Mouse (Mus musculus): ENCODE data around the gene Ugp2.

Ugp2 gene

GRCm38 (mm10) chr11:21371122-21371806 is at the start of gene Ugp2:
Gene Ugp2 (minus strand): TSS chr11:21371201.
- in situ Hi-C loops (cut with MboI), result no loop called here

GRCm38 (mm10) chr11:21414911-21415381 is 43.9 kb upstream of the Ugp2 start:
- in situ Hi-C loops (cut with MboI), result no loop called here

GRCm38 (mm10) chr11:21406668-21407067 is 35.7 kb upstream of the Ugp2 start:
- in situ Hi-C loops (cut with MboI), result no loop called here

GRCm38 (mm10) chr11:21406141-21406540 is 35.1 kb upstream of the Ugp2 start:
- in situ Hi-C loops (cut with MboI), result no loop called here

GRCm38 (mm10) chr11:21403877-21404276 is 32.9 kb upstream of the Ugp2 start:
- in situ Hi-C loops (cut with MboI), result no loop called here

DNA sequence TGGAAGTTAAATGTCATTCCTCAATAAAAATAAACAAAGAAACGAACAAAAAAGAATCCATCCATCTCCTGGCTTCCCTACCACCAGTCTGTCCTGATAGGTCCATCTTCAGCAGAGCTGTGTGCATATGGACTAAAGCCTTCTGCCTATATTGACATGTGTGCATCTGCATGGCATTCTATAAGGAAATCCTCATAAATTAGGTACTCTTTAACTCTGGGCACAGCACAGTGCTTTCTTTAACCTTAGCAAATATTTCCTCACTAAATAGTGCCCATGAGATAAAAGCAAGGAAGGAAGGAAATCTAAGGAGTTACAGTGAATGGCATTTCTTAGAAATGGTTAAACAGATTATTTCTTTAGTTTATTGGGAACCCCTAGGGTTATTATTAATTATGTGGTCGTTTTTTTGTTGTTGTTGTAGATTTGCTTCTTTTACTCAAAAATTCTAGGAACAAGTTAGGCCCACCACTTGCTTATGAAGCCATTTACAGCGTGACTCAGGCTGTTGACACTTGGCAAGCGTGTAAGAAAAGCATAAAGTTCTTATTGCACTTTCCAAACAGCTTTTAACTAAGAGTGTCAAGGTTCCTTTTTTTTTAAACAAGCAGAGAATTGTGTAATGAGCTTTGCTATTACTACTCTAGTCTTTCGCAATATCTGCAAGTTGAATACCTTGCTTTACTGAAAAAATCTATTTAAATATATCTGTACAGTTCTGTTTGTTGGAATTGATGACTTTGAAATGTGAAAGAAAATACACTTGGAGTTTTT is 31.7 kb upstream of the Ugp2 start:
- in situ Hi-C loops (cut with MboI), result no loop called here

DNA sequence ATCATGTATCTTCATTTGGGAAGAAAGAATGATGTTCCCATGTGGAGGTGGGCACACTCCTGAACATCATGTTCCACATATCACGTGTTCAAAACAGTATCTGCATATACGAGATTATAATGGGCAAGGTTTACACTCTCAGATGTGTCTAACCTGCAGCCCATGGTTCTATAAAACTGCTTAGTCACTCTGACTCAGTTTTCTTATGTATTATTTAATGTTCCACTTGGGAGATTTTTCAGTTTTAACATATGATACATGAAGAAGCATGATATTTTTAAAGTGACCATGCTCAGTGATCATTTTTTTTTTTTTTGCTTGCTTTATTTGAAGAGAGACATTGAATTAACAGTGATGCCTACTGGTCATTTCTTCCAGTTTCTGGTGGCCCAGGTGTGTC is 30.2 kb upstream of the Ugp2 start:
- in situ Hi-C loops (cut with MboI), result no loop called here

DNA sequence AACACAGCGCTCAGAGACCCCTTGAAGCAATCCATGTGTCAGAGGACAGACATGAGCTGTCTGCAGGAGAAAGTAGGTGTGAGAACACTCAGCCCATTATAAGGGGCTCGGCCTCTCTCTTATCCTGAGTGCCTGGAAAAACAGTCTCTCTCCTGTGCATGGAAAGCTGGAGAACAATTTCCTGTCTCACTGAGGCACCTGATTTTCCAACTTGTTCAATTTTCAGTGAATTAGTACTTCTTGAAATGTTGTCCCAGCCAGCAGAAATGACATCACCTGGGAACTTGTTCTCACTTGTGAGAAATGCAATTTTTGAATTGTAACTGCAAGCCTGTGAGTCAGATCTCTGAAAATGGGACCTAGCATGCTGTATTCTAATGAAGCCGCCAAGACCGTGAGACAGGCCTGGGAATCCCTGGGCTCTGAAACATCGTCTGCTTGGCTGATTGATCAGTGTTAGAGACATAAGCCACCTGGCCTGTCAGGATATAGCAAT is 28.2 kb upstream of the Ugp2 start:
- in situ Hi-C loops (cut with MboI), result no loop called here

DNA sequence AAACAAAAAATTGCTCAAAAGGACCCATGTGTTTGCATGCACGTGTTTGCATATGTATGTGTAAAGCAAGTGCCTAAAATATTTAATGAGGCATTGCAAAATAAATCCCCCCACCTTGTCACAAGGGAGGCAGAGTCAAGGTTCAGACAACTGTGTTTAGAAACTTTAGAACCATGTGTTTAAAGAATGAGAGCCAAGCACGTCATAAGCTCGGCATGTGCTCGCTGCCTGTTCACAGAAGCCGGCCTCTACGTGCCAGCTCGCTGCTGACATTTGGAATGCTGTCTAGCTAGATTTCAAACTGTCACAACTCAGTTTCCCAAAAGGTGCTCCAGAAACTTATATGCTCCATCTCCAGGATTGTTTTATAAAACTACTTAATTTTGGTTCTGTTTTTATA is 27.5 kb upstream of the Ugp2 start:
- in situ Hi-C loops (cut with MboI), result no loop called here

DNA sequence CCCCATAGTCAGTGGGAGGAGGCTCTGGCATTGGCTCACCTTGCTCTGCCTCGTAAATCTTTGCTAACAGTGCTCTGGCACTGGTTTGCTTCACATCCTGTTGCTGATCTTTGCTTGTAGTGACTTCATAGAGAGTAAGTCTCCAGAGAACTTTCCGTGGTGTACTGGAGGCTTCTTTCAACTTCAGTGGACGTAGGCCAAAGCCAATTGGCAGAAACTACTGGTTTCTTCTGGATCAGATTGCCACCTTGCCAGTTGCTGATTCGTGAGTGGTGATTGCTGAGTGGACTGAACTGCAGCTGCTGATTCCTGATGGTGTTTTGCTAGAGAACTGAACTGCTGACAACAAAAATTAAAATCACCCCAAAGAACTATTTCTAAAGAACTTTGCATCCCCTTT is 15.8 kb upstream of the Ugp2 start:
- in situ Hi-C loops (cut with MboI), result no loop called here

GRCm38 (mm10) chr11:21374096-21374495 is 3.1 kb upstream of the Ugp2 start:
- in situ Hi-C loops (cut with MboI), result no loop called here

- in situ Hi-C loops (cut with MboI), result no loop called here
These were observed 441 bp downstream of the Ugp2 start for GRCm38 (mm10) chr11:21370399-21371121.

GRCm38 (mm10) chr11:21369248-21370016 is 1.6 kb downstream of the Ugp2 start:
- in situ Hi-C loops (cut with MboI), result no loop called here

DNA sequence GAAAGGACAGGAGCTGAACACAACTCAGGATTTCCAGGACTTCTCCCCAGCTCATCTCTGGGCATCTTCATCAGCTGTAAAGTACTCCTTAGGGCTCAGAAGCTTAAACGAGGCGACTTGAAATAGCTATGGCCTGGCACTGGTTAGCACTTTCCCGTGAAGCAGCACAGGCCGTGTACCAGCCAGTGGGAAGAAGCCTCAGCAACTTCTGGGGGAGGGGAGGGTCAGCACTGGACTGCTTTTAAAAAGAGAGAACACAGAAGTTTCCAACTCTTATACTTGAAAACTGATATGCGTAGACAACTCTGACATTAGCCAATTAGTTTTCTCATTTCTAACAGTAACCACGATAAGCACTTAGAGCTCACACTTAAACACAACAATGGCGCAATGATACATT is 2.5 kb downstream of the Ugp2 start:
- in situ Hi-C loops (cut with MboI), result no loop called here

DNA sequence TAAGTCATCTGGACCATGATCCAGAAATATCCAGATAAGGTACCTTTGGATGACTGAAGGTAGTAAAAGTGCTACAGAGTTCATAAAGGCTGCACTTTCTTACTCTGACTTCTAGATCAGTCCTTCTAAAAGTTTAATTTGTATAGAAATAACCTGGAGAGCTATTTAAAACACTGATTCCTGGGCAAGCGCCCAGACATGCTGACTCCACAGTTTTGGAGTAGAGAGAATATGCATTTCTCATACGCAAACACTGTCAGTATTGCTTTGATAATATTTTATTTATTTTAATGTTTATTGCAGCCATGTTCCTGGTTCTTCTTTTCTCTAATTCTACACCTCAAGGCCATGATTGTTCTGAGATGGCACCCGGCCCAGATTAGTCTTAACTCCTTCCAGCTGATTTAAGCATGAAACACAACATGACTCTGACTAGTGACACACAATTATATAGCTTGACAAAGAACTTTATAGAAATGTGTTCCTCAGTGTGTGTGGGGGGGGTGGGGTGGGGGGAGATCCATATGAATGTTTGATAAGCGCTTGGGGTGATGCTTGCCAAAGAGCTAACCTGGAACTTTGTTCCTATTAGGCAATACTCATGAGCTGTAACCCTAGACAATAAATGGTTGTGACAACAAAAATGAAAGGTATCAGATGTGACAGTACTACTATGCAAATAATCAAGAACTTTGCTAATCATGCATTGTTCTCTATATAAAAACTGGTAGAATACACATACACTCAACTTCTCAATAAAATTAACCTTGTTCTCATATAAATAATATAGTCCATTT is 7.7 kb downstream of the Ugp2 start:
- in situ Hi-C loops (cut with MboI), result no loop called here

GRCm38 (mm10) chr11:21351296-21351695 is 19.7 kb downstream of the Ugp2 start:
- in situ Hi-C loops (cut with MboI), result no loop called here

DNA sequence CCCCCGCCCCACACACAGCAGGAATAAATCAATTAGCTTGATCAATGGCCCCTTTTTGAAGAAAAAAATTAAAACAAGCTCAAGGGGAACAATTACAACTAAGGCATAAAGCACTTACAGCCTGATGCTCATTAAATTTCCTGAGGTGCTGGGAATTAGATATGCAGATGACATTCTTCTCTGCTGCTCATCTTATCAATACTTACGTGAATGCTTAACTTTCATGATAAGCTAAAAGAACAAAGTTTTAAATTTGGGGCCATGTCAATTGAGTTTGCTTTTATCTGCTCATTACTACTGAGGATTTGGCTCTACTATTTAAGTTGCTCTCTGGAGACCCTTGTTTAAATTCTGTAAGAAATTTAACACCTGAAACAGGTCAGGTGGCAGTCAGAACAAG is 22.1 kb downstream of the Ugp2 start:
- in situ Hi-C loops (cut with MboI), result no loop called here

DNA sequence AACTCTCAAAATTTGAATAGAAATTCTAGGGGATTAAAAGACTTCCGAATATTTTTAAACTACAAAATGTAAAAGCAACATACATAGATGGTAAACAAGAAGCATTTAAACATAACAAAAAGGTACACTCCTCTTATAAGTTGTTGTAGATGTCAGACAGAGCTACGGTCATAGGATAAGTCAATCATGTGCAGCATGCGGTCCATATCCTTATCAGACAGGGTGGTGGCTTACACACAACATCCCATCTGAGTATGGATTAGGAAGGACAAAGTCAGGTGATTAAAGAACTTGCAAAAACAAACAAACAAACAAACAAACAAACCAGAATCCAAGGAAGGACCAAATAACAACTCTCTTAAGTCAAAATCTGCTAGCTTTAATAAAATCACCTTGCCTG is 25.0 kb downstream of the Ugp2 start:
- in situ Hi-C loops (cut with MboI), result no loop called here

DNA sequence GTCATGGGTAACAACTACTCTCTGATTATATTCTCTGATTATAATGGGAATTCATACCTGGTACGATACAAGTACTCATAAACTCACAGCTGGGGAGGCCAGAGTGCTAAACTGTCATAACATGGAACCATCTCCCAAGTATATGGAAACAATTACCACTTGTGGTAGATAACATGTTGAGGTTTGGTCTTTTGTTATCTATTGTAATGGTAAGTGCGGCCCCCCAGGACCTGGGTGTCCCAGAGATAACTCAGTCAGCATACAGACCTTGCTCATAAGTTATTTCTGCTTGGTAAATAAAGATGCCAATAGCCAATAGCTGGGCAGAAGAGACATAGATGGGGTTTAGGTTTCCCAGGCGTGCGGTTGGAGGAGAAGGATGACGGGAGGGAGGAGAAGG is 27.5 kb downstream of the Ugp2 start:
- in situ Hi-C loops (cut with MboI), result no loop called here

DNA sequence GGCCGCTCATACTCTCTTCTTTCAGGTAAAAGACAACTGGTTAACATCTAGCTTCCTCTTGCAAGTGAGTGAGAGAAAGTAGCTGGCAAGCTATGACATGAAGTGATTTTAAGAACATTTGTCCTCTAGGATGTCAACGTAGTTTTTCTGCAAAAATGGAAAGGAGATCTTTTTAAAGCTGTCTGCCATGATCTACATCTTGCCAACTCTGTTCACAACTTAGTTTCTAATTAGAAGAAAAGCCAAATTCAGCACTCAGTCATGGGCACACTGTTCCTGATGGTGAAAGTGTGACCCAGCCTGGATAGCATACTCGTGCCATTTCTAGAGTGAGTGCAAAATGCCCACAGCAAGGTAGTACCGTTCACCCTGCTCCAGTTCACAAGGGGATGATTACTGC is 31.9 kb downstream of the Ugp2 start:
- in situ Hi-C loops (cut with MboI), result no loop called here

- in situ Hi-C loops (cut with MboI), result no loop called here
These were observed 33.1 kb downstream of the Ugp2 start for GRCm38 (mm10) chr11:21337855-21338254.
